Mouse (Mus musculus): ENCODE measurements around the gene Dhx58.

DNA sequence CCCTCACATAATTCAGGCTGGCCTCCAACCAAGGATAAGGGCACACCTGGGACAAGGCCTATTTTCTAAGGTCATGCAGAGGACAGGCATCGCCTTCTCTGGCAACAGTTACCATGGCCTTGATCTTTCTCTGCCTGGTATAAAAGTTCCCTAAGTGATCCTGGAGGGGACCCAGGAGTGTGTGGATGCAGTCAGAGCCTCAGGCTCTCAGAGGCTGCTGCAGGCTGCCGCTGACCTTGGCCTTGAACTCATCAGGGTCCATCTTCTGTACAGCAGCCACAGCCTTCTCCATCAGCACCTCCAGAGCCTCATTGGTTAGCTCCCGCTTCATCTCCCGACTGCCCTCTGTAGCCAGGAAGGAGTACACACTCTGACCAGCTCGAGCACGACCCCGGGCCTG is 6.2 kb downstream of the Dhx58 start:
- TF ChIP-seq POLR2A (IDR thresholded peaks at IDR 0.05; ENCODE audit: control insufficient read depth, extremely low read depth, insufficient read depth, low read length, poor library complexity) (no peak), CTCF (IDR thresholded peaks at IDR 0.05; ENCODE audit: borderline replicate concordance, control insufficient read depth, extremely low read depth, insufficient read depth, low read length, poor library complexity) (no peak)
